Comparison of ENCODE assay signal across 8 mouse cellular contexts in genomic region chr1:36064861-36065760, GRCm38 (mm10). TPM values are rescaled to one million over a fixed set of nuclear protein-coding genes. Genes with fewer than 3 reads are reported as not detected.
DNase-seq lines count a peak whose midpoint lies in the region; ATAC-seq and TF ChIP-seq lines count a peak whose summit lies in the region.

No protein-coding gene starts in this region.

- peak overlapping the region; percentile 56 for H3K9ac ChIP-seq in embryonic facial prominence, embryonic 13.5 days
- H3K9ac ChIP-seq in heart, adult 2 months (ENCODE audit: low read depth, low read length): peak overlapping the region; percentile 61
- peak overlapping the region; percentile 24; the same call in 1 of the 2 replicates for H3K9ac ChIP-seq in limb, embryonic 12.5 days (replicated peaks)
- H3K9ac ChIP-seq in midbrain, embryonic 14.5 days (replicated peaks; ENCODE audit: low read length): no peak overlapping the region; the same call in 1 of the 2 replicates

- peak; percentile 54 for ATAC-seq in embryonic facial prominence, embryonic 13.5 days (ENCODE audit: insufficient number of reproducible peaks, insufficient read depth, low FRiP score, low TSS enrichment, low read depth)
- ATAC-seq in limb, embryonic 12.5 days (ENCODE audit: insufficient number of reproducible peaks, insufficient read depth, low FRiP score, low TSS enrichment, low read depth): peak; percentile 40; the same call in 1 of the 2 replicates
- peak; percentile 62 for ATAC-seq in midbrain, embryonic 14.5 days (ENCODE audit: low FRiP score, low TSS enrichment)

- no peaks in the 10 kb centered on the region for H3K36me3 ChIP-seq in embryonic facial prominence, embryonic 13.5 days
- H3K36me3 ChIP-seq in heart, adult 2 months (ENCODE audit: control insufficient read depth, insufficient read depth, low read length): no peaks in the 10 kb centered on the region
- H3K36me3 ChIP-seq in kidney, adult 2 months (ENCODE audit: control insufficient read depth, insufficient read depth, low read length): no peaks in the 10 kb centered on the region
- no peaks in the 10 kb centered on the region for H3K36me3 ChIP-seq in limb, embryonic 12.5 days
- no peaks in the 10 kb centered on the region for H3K36me3 ChIP-seq in midbrain, embryonic 14.5 days (ENCODE audit: control insufficient read depth, insufficient read depth, low read length)

- H3K9me3 ChIP-seq in embryonic facial prominence, embryonic 13.5 days: no peaks in the 10 kb centered on the region
- no peaks in the 10 kb centered on the region for H3K9me3 ChIP-seq in limb, embryonic 12.5 days
- no peaks in the 10 kb centered on the region for H3K9me3 ChIP-seq in midbrain, embryonic 14.5 days (ENCODE audit: control insufficient read depth, low read length)

- DNase-seq in 416B (ENCODE audit: low read depth): peak; percentile 88
- peak; percentile 79 to 88 for DNase-seq in adrenal gland, postnatal 4 days (ENCODE audit: low spot score in 2 of 2)
- DNase-seq in heart, adult 2 months: peak; percentile 93 to 95
- DNase-seq in kidney, adult 2 months: peak; percentile 97
- DNase-seq in midbrain, embryonic 14.5 days: peak; percentile 94
- peak; percentile 92 for DNase-seq in spleen, adult 12 weeks (ENCODE audit: low spot score)

- peak; percentile 86 for TF ChIP-seq EP300 in heart, adult 2 months (IDR thresholded peaks at IDR 0.05; ENCODE audit: insufficient read depth, low read depth, low read length)

- 0 out of 2 replicates have a peak, but pooled peaks cover 9% of the 10 kb centered on the region for H3K27me3 ChIP-seq in embryonic facial prominence, embryonic 13.5 days
- no peaks in the 10 kb centered on the region for H3K27me3 ChIP-seq in heart, adult 2 months (ENCODE audit: control insufficient read depth, insufficient read depth, low read length)
- no peaks in the 10 kb centered on the region for H3K27me3 ChIP-seq in kidney, adult 2 months (replicated peaks; ENCODE audit: control insufficient read depth, insufficient read depth, low read length)
- H3K27me3 ChIP-seq in limb, embryonic 12.5 days: peaks cover 21% of the 10 kb centered on the region
- H3K27me3 ChIP-seq in midbrain, embryonic 14.5 days (ENCODE audit: control insufficient read depth, insufficient read depth, low read length): no peaks in the 10 kb centered on the region

- H3K4me1 ChIP-seq in embryonic facial prominence, embryonic 13.5 days: peaks cover 58% of the 10 kb centered on the region
- H3K4me1 ChIP-seq in heart, adult 2 months (ENCODE audit: control insufficient read depth, insufficient read depth, low read length): peaks cover 11% of the 10 kb centered on the region
- peaks cover 21% of the 10 kb centered on the region for H3K4me1 ChIP-seq in kidney, adult 2 months (ENCODE audit: control insufficient read depth, insufficient read depth, low read length)
- peaks cover 34% of the 10 kb centered on the region for H3K4me1 ChIP-seq in limb, embryonic 12.5 days (replicated peaks)
- peaks cover 24% of the 10 kb centered on the region for H3K4me1 ChIP-seq in midbrain, embryonic 14.5 days (ENCODE audit: control insufficient read depth, insufficient read depth, low read length)

- H3K4me2 ChIP-seq in embryonic facial prominence, embryonic 13.5 days: peak overlapping the region; percentile 56
- peak overlapping the region; percentile 51 for H3K4me2 ChIP-seq in limb, embryonic 12.5 days
- peak overlapping the region; percentile 50 for H3K4me2 ChIP-seq in midbrain, embryonic 14.5 days (ENCODE audit: low read length)

- under 1% methylated on average over 24 of the region's 24 CpGs for WGBS in embryonic facial prominence, embryonic 13.5 days
- WGBS in heart, adult 2 months: 2% methylated on average over 24 of the region's 24 CpGs
- 2% methylated on average over 24 of the region's 24 CpGs for WGBS in kidney, adult 2 months
- WGBS in limb, embryonic 12.5 days: 0% methylated on average over 24 of the region's 24 CpGs
- WGBS in midbrain, embryonic 14.5 days: under 1% methylated on average over 24 of the region's 24 CpGs

- peak overlapping the region; percentile 71 for H3K27ac ChIP-seq in embryonic facial prominence, embryonic 13.5 days
- H3K27ac ChIP-seq in heart, adult 2 months: peak overlapping the region; percentile 67
- peak overlapping the region; percentile 70 for H3K27ac ChIP-seq in kidney, adult 2 months (ENCODE audit: insufficient read depth, low read depth, low read length)
- H3K27ac ChIP-seq in limb, embryonic 12.5 days: peak overlapping the region; percentile 50; the same call in 1 of the 2 replicates
- no peak overlapping the region; the same call in 1 of the 2 replicates for H3K27ac ChIP-seq in midbrain, embryonic 14.5 days (replicated peaks; ENCODE audit: low read depth, low read length)

- TF ChIP-seq POLR2A in heart, adult 2 months (IDR thresholded peaks at IDR 0.05; ENCODE audit: insufficient read depth, low read depth, low read length): no peak
- no peak for TF ChIP-seq POLR2A in kidney, adult 2 months (IDR thresholded peaks at IDR 0.05; ENCODE audit: low read depth, low read length)

- no peak; the same call in 1 of the 2 replicates for TF ChIP-seq CTCF in heart, adult 2 months (IDR thresholded peaks at IDR 0.05)
- peak; percentile 82 for TF ChIP-seq CTCF in kidney, adult 2 months (conservative IDR thresholded peaks at IDR 0.05; ENCODE audit: insufficient read depth, insufficient read length, low read depth, low read length)

- intact Hi-C loops in heart, adult 2 months (cut with DNase I): loop anchor here (2.0 to 10.0 kb wide), 4 partner anchors 130 to 340 kb away; no protein-coding TSS in a partner anchor

- peak overlapping the region; percentile 34 for H3K4me3 ChIP-seq in embryonic facial prominence, embryonic 13.5 days
- H3K4me3 ChIP-seq in heart, adult 2 months: peak overlapping the region; percentile 40
- H3K4me3 ChIP-seq in kidney, adult 2 months (ENCODE audit: insufficient read depth, low read depth, low read length): 0 out of 2 replicates have a peak overlapping the region, but pooled peaks have one; percentile 17
- H3K4me3 ChIP-seq in limb, embryonic 12.5 days (replicated peaks): peak overlapping the region; percentile 30
- H3K4me3 ChIP-seq in midbrain, embryonic 14.5 days (replicated peaks; ENCODE audit: low read depth, low read length): peak overlapping the region; percentile 7; the same call in 1 of the 2 replicates

- peaks cover 5% of the 10 kb centered on the region; the same call in 1 of the 2 replicates for H3K79me2 ChIP-seq in heart, adult 2 months (replicated peaks; ENCODE audit: control insufficient read depth, insufficient read depth, low read length)

RNA-seq across cellular contexts. Expression of gene Hs6st1, which starts 3.1 kb away (rescaled TPM):
- total RNA-seq in adrenal gland, postnatal 4 days (2021): 10 to 100 TPM; 79.2 to 89.3 TPM
- polyA plus RNA-seq in embryonic facial prominence, embryonic 13.5 days (2015; fragmentation: Nextera tagmentation; extraction: Ambion mirVana): 5.4 and 6.1 TPM in 2 replicates
- 10 to 100 TPM; 22.8 to 23.0 TPM for total RNA-seq in heart, adult 2 months (2021)
- 25.3 and 28.9 TPM in 2 replicates for polyA plus RNA-seq in heart, adult 2 months (2012; rRNA removed)
- 123 and 142 TPM in 2 replicates for polyA plus RNA-seq in kidney, adult 2 months (2012; rRNA removed)
- 4.9 and 12.0 TPM in 2 replicates for polyA plus RNA-seq in limb, embryonic 12.5 days (2016; fragmentation: Nextera tagmentation; extraction: Ambion mirVana)
- 18.2 and 18.5 TPM in 2 replicates for polyA plus RNA-seq in midbrain, embryonic 14.5 days (2014; fragmentation: Nextera tagmentation; extraction: Ambion mirVana)
